Mouse (Mus musculus) right cerebral cortex, postnatal 25 days (tissue): Measurements from ENCODE around the gene Arntl.
A peak's percentile ranks its signal among the peaks of the same experiment; 100 is the strongest.

Experiments used
- DNase-seq: peaks from one replicate; pipeline ENCODE4 v3.0.0; 2022

The Arntl gene

GRCm38 (mm10) chr7:113206644-113207470, at the start of gene Arntl:
Gene Arntl (plus strand): TSS chr7:113207465.
- DNase-seq, result peak; percentile 96

GRCm38 (mm10) chr7:113161077-113161698, 46.1 kb upstream of the Arntl start:
- DNase-seq, result peak; percentile 72

GRCm38 (mm10) chr7:113164719-113165118, 42.5 kb upstream of the Arntl start:
- peak; percentile 59 for DNase-seq

GRCm38 (mm10) chr7:113167092-113167491, 40.2 kb upstream of the Arntl start:
- DNase-seq, result no peak

GRCm38 (mm10) chr7:113168609-113169008, 38.7 kb upstream of the Arntl start:
- DNase-seq, result no peak

GRCm38 (mm10) chr7:113172425-113172824, 34.8 kb upstream of the Arntl start:
- no peak for DNase-seq

- no peak for DNase-seq
Observed at GRCm38 (mm10) chr7:113175481-113175880, 31.8 kb upstream of the Arntl start.

- DNase-seq, result no peak
Observed at GRCm38 (mm10) chr7:113178073-113178472, 29.2 kb upstream of the Arntl start.

GRCm38 (mm10) chr7:113183787-113184186, 23.5 kb upstream of the Arntl start:
- DNase-seq, result no peak

- no peak for DNase-seq
Observed at GRCm38 (mm10) chr7:113185056-113185455, 22.2 kb upstream of the Arntl start.

GRCm38 (mm10) chr7:113186041-113186800, 21.0 kb upstream of the Arntl start:
- no peak for DNase-seq

GRCm38 (mm10) chr7:113188091-113188490, 19.2 kb upstream of the Arntl start:
- DNase-seq, result no peak

- DNase-seq, result no peak
Observed at GRCm38 (mm10) chr7:113188566-113188965, 18.7 kb upstream of the Arntl start.

- DNase-seq, result no peak
Observed at GRCm38 (mm10) chr7:113191787-113192186, 15.5 kb upstream of the Arntl start.

- DNase-seq, result no peak
Observed at GRCm38 (mm10) chr7:113192714-113193365, 14.4 kb upstream of the Arntl start.

GRCm38 (mm10) chr7:113193872-113194271, 13.4 kb upstream of the Arntl start:
- no peak for DNase-seq

GRCm38 (mm10) chr7:113195271-113195670, 12.0 kb upstream of the Arntl start:
- no peak for DNase-seq

GRCm38 (mm10) chr7:113196171-113196570, 11.1 kb upstream of the Arntl start:
- no peak for DNase-seq

- no peak for DNase-seq
Observed at GRCm38 (mm10) chr7:113197161-113197775, 10.0 kb upstream of the Arntl start.

GRCm38 (mm10) chr7:113201584-113201983, 5.7 kb upstream of the Arntl start:
- no peak for DNase-seq

- peak; percentile 78 for DNase-seq
Observed at GRCm38 (mm10) chr7:113207471-113208387, 464 bp downstream of the Arntl start.

- no peak for DNase-seq
Observed at GRCm38 (mm10) chr7:113208388-113208753, 1.1 kb downstream of the Arntl start.
